ENCODE assay signal across 10 mouse cellular contexts in the genomic region with DNA sequence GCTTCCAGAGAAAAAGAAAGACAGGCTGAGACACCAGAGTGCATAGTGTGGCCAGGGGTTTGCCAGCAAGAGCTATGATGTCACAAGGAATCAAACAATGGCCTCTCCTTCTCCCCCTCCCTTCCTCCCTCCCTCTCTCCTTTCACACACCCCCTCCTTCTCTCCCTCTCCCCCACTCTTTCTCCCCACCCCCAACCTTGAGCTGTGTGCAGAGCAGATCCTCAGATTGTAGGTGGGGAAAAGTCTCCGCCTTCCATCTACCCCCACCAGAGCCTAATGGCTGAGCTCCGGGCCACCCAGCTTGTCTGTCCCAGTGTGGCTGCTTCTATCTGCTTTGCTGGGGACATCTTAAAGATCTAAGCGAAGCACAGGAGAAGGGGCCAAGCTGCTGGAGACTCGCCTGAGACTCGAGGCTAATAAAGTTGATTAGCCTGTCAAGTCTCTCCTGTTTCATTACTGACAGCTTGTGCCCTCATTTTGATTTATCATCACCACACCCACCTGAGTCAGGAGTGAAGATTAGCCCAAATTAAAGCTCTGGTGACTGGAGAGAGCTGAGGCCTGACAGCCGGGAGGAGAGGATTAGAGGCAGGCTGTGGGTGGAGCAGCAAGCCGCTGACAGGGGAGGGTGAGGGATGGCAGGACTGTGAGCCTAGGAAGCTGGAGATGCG.
A peak's percentile ranks its signal among the peaks of the same experiment; 100 is the strongest.
DNase-seq lines count a peak whose midpoint lies in the region; ATAC-seq and TF ChIP-seq lines count a peak whose summit lies in the region.
"Had no signal": no experiment of that assay in that cellular context is flagged by ENCODE, and none has a peak within 500 bp of the region (broad histone marks: within the 10 kb centered on the region; RNA-seq: fewer than 3 reads in every experiment).

No protein-coding gene starts in this region.

- H3K4me2 ChIP-seq in heart, embryonic 13.5 days, result peak overlapping the region; percentile 37
- H3K4me2 ChIP-seq in forebrain, postnatal 0 days (ENCODE audit: low read depth), result no peak overlapping the region
- peak overlapping the region; percentile 4; the same call in 1 of the 2 replicates for H3K4me2 ChIP-seq in midbrain, embryonic 11.5 days

- H3K4me3 ChIP-seq in heart, embryonic 13.5 days, result no peak overlapping the region
- no peak overlapping the region for H3K4me3 ChIP-seq in forebrain, postnatal 0 days (ENCODE audit: low read depth, low read length)
- no peak overlapping the region for H3K4me3 ChIP-seq in midbrain, embryonic 11.5 days (ENCODE audit: low read depth, low read length)
- H3K4me3 ChIP-seq: left cerebral cortex, adult 2 months had no signal

- TF ChIP-seq CTCF in brain, embryonic 14.5 days (IDR thresholded peaks at IDR 0.05; ENCODE audit: borderline replicate concordance, extremely low read depth, insufficient read depth, insufficient read length), result no peak
- no peak for TF ChIP-seq CTCF in forebrain, postnatal 0 days (IDR thresholded peaks at IDR 0.05; ENCODE audit: low read depth)

- 6% methylated on average over 8 of the region's 8 CpGs for WGBS in heart, embryonic 13.5 days
- WGBS in forebrain, postnatal 0 days, result 7% methylated on average over 8 of the region's 8 CpGs
- 0% methylated on average over 8 of the region's 8 CpGs for WGBS in midbrain, embryonic 11.5 days

- no peak for TF ChIP-seq POLR2A in brain, embryonic 14.5 days (IDR thresholded peaks at IDR 0.05; ENCODE audit: borderline replicate concordance, extremely low read depth, insufficient read depth, insufficient read length, poor library complexity, severe bottlenecking)

- no peaks in the 10 kb centered on the region for H3K9me3 ChIP-seq in heart, embryonic 13.5 days
- H3K9me3 ChIP-seq in forebrain, postnatal 0 days (ENCODE audit: low read length), result no peaks in the 10 kb centered on the region
- no peaks in the 10 kb centered on the region for H3K9me3 ChIP-seq in midbrain, embryonic 11.5 days (ENCODE audit: control insufficient read depth, low read length)

- H3K36me3 ChIP-seq in heart, embryonic 13.5 days, result no peaks in the 10 kb centered on the region
- no peaks in the 10 kb centered on the region for H3K36me3 ChIP-seq in forebrain, postnatal 0 days (ENCODE audit: insufficient read depth)
- H3K36me3 ChIP-seq in midbrain, embryonic 11.5 days (ENCODE audit: control insufficient read depth, insufficient read depth, low read length), result no peaks in the 10 kb centered on the region

- DNase-seq in heart, postnatal 10 days, result no peak
- DNase-seq in brain, embryonic 14.5 days (ENCODE audit: low read depth), result peak; percentile 73
- no peak for DNase-seq in forebrain, postnatal 0 days
- peak; percentile 96 for DNase-seq in midbrain, embryonic 11.5 days (ENCODE audit: low spot score, missing footprints)
- no peak for DNase-seq in right cerebral cortex, postnatal 10 days (ENCODE audit: low spot score in 2 of 2)
- DNase-seq in adrenal gland, postnatal 4 days (ENCODE audit: low spot score in 2 of 2), result no peak
- no peak for DNase-seq in left cerebral cortex, postnatal 14 days (ENCODE audit: low spot score in 2 of 2)

- H3K9ac ChIP-seq in heart, embryonic 13.5 days, result no peak overlapping the region
- H3K9ac ChIP-seq in forebrain, postnatal 0 days, result no peak overlapping the region
- no peak overlapping the region; the same call in 1 of the 2 replicates for H3K9ac ChIP-seq in midbrain, embryonic 11.5 days (ENCODE audit: low read length)

- intact Hi-C loops in heart, postnatal 10 days (cut with DNase I), result no loop called here
- intact Hi-C loops in left cerebral cortex, postnatal 14 days (cut with DNase I), result no loop called here

- H3K27me3 ChIP-seq in heart, embryonic 13.5 days (replicated peaks), result peaks cover 1% of the 10 kb centered on the region
- H3K27me3 ChIP-seq in forebrain, postnatal 0 days (ENCODE audit: insufficient read depth, low read length), result no peaks in the 10 kb centered on the region; the same call in 1 of the 2 replicates
- no peaks in the 10 kb centered on the region for H3K27me3 ChIP-seq in midbrain, embryonic 11.5 days (ENCODE audit: control insufficient read depth, insufficient read depth, low read length)

- no peak; the same call in 1 of the 2 replicates for ATAC-seq in heart, embryonic 13.5 days (ENCODE audit: extremely low read depth, insufficient number of reproducible peaks, low FRiP score, low TSS enrichment)
- peak; percentile 50 for ATAC-seq in forebrain, postnatal 0 days
- ATAC-seq in midbrain, embryonic 11.5 days (ENCODE audit: low FRiP score), result peak; percentile 90
- ATAC-seq: CD4-positive, CD25-positive, alpha-beta regulatory T cell, adult 4 months had no signal

- no peak overlapping the region for H3K27ac ChIP-seq in heart, embryonic 13.5 days (replicated peaks)
- H3K27ac ChIP-seq in forebrain, postnatal 0 days (ENCODE audit: low read depth, low read length), result no peak overlapping the region
- H3K27ac ChIP-seq in midbrain, embryonic 11.5 days (ENCODE audit: low read depth, low read length), result peak overlapping the region; percentile 2; the same call in 1 of the 2 replicates
- H3K27ac ChIP-seq: left cerebral cortex, adult 2 months had no signal

- H3K4me1 ChIP-seq in heart, embryonic 13.5 days, result peaks cover 27% of the 10 kb centered on the region
- H3K4me1 ChIP-seq in forebrain, postnatal 0 days (ENCODE audit: insufficient read depth), result 0 out of 2 replicates have a peak, but pooled peaks cover 7% of the 10 kb centered on the region
- H3K4me1 ChIP-seq in midbrain, embryonic 11.5 days (ENCODE audit: control insufficient read depth, insufficient read depth, low read length), result peaks cover 15% of the 10 kb centered on the region

Comparison
In these comparisons a context has a peak if more than half of its experiments do, and no peak if none do; other contexts are left out.
1. DNase-seq: peak in brain, embryonic 14.5 days (single experiment) and midbrain, embryonic 11.5 days (single experiment); none in heart, postnatal 10 days (0 of 2), forebrain, postnatal 0 days (single experiment), right cerebral cortex, postnatal 10 days (0 of 2), adrenal gland, postnatal 4 days (0 of 2) and left cerebral cortex, postnatal 14 days (0 of 2).